Mouse (Mus musculus): Measurements from ENCODE around the gene Ptpn9. TPM values are rescaled to one million over a fixed set of nuclear protein-coding genes. Genes with fewer than 3 reads are reported as not detected.

The Ptpn9 gene
- polyA plus RNA-seq, 1 experiment, result not detected

GRCm38 (mm10) chr9:57075681-57076381 lies 81.1 kb downstream of the Ptpn9 start:
- under 1% methylated on average over 43 of the region's 43 CpGs for WGBS
- TF ChIP-seq POLR2A (IDR thresholded peaks at IDR 0.05; ENCODE audit: insufficient read depth, low read depth, low read length) (peak; percentile 43), CTCF (IDR thresholded peaks at IDR 0.05; ENCODE audit: insufficient read depth, low read depth, low read length) (no peak)

GRCm38 (mm10) chr9:57076701-57077660 lies 82.3 kb downstream of the Ptpn9 start:
- H3K4me3 ChIP-seq (ENCODE audit: insufficient read depth, low read depth, low read length), result peak overlapping the region; percentile 97
- WGBS, result under 1% methylated on average over 72 of the region's 72 CpGs
- TF ChIP-seq POLR2A (IDR thresholded peaks at IDR 0.05; ENCODE audit: insufficient read depth, low read depth, low read length) (no peak), CTCF (IDR thresholded peaks at IDR 0.05; ENCODE audit: insufficient read depth, low read depth, low read length) (no peak)
- peak overlapping the region; percentile 79 for H3K27ac ChIP-seq (ENCODE audit: insufficient read depth, low read depth, low read length)
- peaks cover 12% of the 10 kb centered on the region for H3K4me1 ChIP-seq (ENCODE audit: control insufficient read depth, insufficient read depth, low read length)

More at GRCm38 (mm10) chr9:57075681-57076381, 81.1 kb downstream of the Ptpn9 start:
- peak overlapping the region; percentile 78 for H3K27ac ChIP-seq (ENCODE audit: insufficient read depth, low read depth, low read length)
- H3K4me3 ChIP-seq (ENCODE audit: insufficient read depth, low read depth, low read length), result peak overlapping the region; percentile 97
- H3K4me1 ChIP-seq (ENCODE audit: control insufficient read depth, insufficient read depth, low read length), result peaks cover 12% of the 10 kb centered on the region

- Histone ChIP-seq H3K4me3 (ENCODE audit: insufficient read depth, low read depth, low read length) (no peak overlapping the region), H3K27ac (ENCODE audit: insufficient read depth, low read depth, low read length) (no peak overlapping the region), H3K4me1 (ENCODE audit: control insufficient read depth, insufficient read depth, low read length) (peaks cover 1% of the 10 kb centered on the region; the same call in 1 of the 2 replicates)
- WGBS, result 76% methylated on average over 3 of the region's 3 CpGs
- no peak for TF ChIP-seq CTCF (IDR thresholded peaks at IDR 0.05; ENCODE audit: insufficient read depth, low read depth, low read length)
- no peak for TF ChIP-seq POLR2A (IDR thresholded peaks at IDR 0.05; ENCODE audit: insufficient read depth, low read depth, low read length)
These were observed 87.5 kb downstream of the Ptpn9 start for GRCm38 (mm10) chr9:57082236-57082635.

Other genes with a start within 250 kb of the Ptpn9 start
- gene Lingo1, start 198.5 kb upstream of the Ptpn9 start, polyA plus RNA-seq (2012; ENCODE audit: insufficient read depth, insufficient read length, low replicate concordance, missing spikeins), result not detected in 2 replicates
- gene Odf3l1, start 130.2 kb upstream of the Ptpn9 start, polyA plus RNA-seq (2012; ENCODE audit: insufficient read depth, insufficient read length, low replicate concordance, missing spikeins), result not detected in 2 replicates
- not detected in 2 replicates for gene Cspg4, start 129.9 kb upstream of the Ptpn9 start, polyA plus RNA-seq (2012; ENCODE audit: insufficient read depth, insufficient read length, low replicate concordance, missing spikeins)
- not detected in 2 replicates for gene Snx33, start 66.6 kb upstream of the Ptpn9 start, polyA plus RNA-seq (2012; ENCODE audit: insufficient read depth, insufficient read length, low replicate concordance, missing spikeins)
- gene Imp3, start 57.4 kb upstream of the Ptpn9 start, polyA plus RNA-seq (2012; ENCODE audit: insufficient read depth, insufficient read length, low replicate concordance, missing spikeins), result not detected in 2 replicates
- gene Snupn, start 44.0 kb upstream of the Ptpn9 start, polyA plus RNA-seq (2012; ENCODE audit: insufficient read depth, insufficient read length, low replicate concordance, missing spikeins), result not detected in 2 replicates
- gene Sin3a, start 77.1 kb downstream of the Ptpn9 start, polyA plus RNA-seq (2012; ENCODE audit: insufficient read depth, insufficient read length, low replicate concordance, missing spikeins), result not detected in 2 replicates
- not detected in 2 replicates for gene Man2c1, start 135.8 kb downstream of the Ptpn9 start, polyA plus RNA-seq (2012; ENCODE audit: insufficient read depth, insufficient read length, low replicate concordance, missing spikeins)
- gene Neil1, start 153.4 kb downstream of the Ptpn9 start, polyA plus RNA-seq (2012; ENCODE audit: insufficient read depth, insufficient read length, low replicate concordance, missing spikeins), result not detected in 2 replicates
- gene Commd4, start 163.4 kb downstream of the Ptpn9 start, polyA plus RNA-seq (2012; ENCODE audit: insufficient read depth, insufficient read length, low replicate concordance, missing spikeins), result not detected in 2 replicates
- gene Trcg1, start 241.6 kb downstream of the Ptpn9 start, polyA plus RNA-seq (2012; ENCODE audit: insufficient read depth, insufficient read length, low replicate concordance, missing spikeins), result not detected in 2 replicates

Data from olfactory bulb, adult 2 months (tissue).